19 mouse cellular contexts compared by ENCODE assay signal in the genomic region with DNA sequence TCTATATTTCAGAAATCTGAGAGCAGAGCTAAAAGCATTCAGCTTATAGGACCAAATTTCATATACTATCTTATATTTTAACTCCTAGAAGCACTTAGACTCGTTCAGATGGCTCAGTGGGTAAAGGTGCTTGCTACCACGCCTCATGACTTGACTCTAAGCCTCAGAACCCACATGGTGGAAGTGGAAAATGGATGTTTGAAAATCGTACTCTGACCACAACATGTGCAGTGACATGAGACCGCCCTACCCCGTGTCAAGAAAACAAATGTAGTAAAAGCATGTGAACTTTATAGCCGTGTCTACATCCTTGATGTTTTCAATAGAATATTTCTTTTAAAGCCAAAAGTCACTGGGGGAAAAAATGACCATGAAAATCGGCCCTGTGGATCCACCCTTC.
"Had no signal": no experiment of that assay in that cellular context is flagged by ENCODE, and none has a peak within 500 bp of the region (broad histone marks: within the 10 kb centered on the region; RNA-seq: fewer than 3 reads in every experiment).

No protein-coding gene starts in this region.

- H3K9me3 ChIP-seq: limb, embryonic 12.5 days; limb, embryonic 15.5 days; midbrain, embryonic 12.5 days; midbrain, embryonic 15.5 days; neural tube, embryonic 13.5 days; stomach, embryonic 15.5 days had no signal

- H3K36me3 ChIP-seq: midbrain, embryonic 15.5 days; stomach, embryonic 15.5 days had no signal

- DNase-seq: kidney, adult 9 months; kidney, postnatal 14 days; kidney, postnatal 4 days; left cerebral cortex, postnatal 4 days; liver, postnatal 0 days; lung, embryonic 14.5 days; right cerebral cortex, postnatal 14 days; right cerebral cortex, postnatal 4 days; thymus, postnatal 25 days had no signal

- H3K4me2 ChIP-seq: limb, embryonic 12.5 days; limb, embryonic 15.5 days; liver, embryonic 11.5 days; lung, embryonic 14.5 days; midbrain, embryonic 12.5 days; midbrain, embryonic 15.5 days; neural tube, embryonic 13.5 days; stomach, embryonic 15.5 days had no signal

- ATAC-seq: liver, postnatal 0 days; lung, postnatal 0 days; midbrain, embryonic 15.5 days had no signal

- H3K9ac ChIP-seq: limb, embryonic 12.5 days; limb, embryonic 15.5 days; liver, embryonic 14.5 days; liver, postnatal 0 days; lung, embryonic 14.5 days; midbrain, embryonic 12.5 days; midbrain, embryonic 15.5 days; neural tube, embryonic 13.5 days; stomach, embryonic 15.5 days had no signal

- H3K4me1 ChIP-seq: limb, embryonic 15.5 days; midbrain, embryonic 12.5 days; midbrain, embryonic 15.5 days; neural tube, embryonic 13.5 days; stomach, embryonic 15.5 days had no signal

- H3K27ac ChIP-seq: limb, embryonic 12.5 days; limb, embryonic 15.5 days; liver, embryonic 14.5 days; macrophage; midbrain, embryonic 12.5 days; midbrain, embryonic 15.5 days; neural tube, embryonic 13.5 days; stomach, embryonic 15.5 days had no signal

- H3K27me3 ChIP-seq: limb, embryonic 12.5 days; limb, embryonic 15.5 days; midbrain, embryonic 12.5 days; midbrain, embryonic 15.5 days; neural tube, embryonic 13.5 days; stomach, embryonic 15.5 days had no signal

- H3K4me3 ChIP-seq: limb, embryonic 12.5 days; limb, embryonic 15.5 days; midbrain, embryonic 12.5 days; midbrain, embryonic 15.5 days; neural tube, embryonic 13.5 days; stomach, embryonic 15.5 days had no signal
